Mouse (Mus musculus) cerebellum, postnatal 14 days (tissue): ENCODE measurements at regions not wholly inside any gene's neighbourhood (a gene's known extent, or its start where the extent isn't known, plus 50 kb on each side); places are given as distances from the start of the nearest gene placed in this dataset.

Experiments used
- DNase-seq, 2 experiments: peaks; one replicate each; pipeline ENCODE4 v3.0.0; 2021; ENCODE audit warnings: mixed read lengths in 2 of 2

DNA sequence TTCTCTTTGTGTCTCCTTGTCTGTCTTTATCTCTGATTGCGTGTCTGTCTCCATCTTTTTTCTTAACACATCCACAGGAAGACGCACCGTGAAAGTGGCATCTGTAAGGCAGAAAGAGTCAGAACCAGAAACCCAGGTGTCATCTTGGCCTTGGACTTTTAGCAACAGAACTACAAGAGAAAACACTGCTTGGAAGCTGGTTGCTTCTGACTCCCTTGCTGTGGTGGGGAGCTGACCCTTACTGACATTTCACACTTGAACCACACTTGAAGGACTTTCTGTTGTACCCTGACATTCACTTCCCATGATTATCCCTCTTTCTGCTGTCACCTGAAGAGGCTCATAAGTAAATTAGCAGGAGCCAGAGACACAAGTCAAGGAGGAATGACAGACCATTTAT is 180.6 kb downstream of the Irx2 start:
- no peak for DNase-seq

- DNase-seq, result no peak
Measured at GRCm38 (mm10) chr13:72810626-72811025, 182.0 kb downstream of the Irx2 start.

DNA sequence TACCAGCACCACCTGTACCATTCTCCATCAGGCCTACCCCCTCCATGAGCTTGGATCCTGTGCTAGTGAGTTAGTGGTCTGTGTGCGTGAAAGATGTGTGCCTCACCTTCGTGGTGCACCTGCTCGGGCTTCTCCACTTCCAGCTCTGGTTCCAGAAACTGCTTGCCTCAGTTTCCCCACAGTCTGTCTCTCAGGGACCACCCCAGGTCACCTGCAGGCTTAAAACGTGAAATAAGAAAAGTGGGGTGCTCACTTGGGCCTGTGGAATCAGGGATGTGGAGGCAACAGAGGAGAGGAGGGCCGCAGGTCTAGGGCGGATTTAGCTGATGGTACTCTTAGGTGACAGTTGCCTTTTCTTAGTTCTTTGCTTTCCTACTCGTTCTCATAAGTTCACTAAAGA is 186.0 kb downstream of the Irx2 start:
- no peak for DNase-seq

- DNase-seq, result no peak
Measured at GRCm38 (mm10) chr13:72815236-72815932, 186.8 kb downstream of the Irx2 start.

DNA sequence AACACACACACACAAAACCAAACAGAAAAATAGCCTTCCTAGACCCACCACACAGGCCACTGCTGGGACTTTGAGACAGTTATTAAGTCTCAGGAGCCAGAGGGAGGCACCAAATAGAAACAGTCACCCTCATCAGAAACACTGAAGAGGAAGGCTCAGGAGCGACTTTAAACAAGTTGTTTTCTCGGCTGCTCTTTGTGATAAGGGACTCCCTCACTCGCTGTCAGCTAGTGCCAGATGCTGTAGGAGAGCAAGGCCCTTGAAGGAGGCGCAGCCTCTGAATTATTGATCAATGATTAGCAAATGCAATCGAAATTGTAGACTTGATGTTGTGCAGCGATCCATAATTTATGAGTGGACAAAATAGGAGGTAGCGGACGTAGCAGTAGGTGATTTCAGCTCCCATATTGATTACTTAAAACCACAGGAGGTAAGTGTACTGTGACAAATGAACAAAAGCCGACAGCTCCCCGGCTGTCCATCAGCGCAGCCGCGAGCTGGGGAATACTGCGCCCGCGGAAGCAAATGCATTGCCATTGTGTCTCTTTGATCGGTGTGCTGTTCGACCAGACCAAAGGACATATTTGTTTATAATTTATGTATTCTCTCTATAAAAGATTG is 187.4 kb downstream of the Irx2 start:
- no peak for DNase-seq

DNA sequence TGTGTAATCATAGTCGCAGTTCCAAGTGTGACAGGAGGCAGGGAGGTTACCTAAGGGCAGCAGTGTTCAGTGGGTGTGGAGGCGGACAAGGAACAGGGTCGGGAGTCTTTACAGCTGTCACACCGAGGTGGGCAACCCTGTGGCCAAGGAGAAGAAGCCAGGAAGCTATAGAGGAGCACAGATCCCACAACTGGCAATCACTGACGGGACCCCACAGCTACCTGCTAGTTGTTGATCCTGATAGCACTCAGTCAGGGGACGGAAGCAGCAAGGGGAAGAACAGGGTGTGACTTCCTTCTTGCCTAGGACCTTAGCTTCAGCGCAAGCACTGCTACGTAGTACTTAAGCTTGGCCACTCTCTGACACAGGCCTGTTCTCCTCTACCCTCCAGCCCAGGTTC is 188.2 kb downstream of the Irx2 start:
- DNase-seq, result no peak

GRCm38 (mm10) chr13:72817521-72817920 is 188.9 kb downstream of the Irx2 start:
- no peak for DNase-seq

DNA sequence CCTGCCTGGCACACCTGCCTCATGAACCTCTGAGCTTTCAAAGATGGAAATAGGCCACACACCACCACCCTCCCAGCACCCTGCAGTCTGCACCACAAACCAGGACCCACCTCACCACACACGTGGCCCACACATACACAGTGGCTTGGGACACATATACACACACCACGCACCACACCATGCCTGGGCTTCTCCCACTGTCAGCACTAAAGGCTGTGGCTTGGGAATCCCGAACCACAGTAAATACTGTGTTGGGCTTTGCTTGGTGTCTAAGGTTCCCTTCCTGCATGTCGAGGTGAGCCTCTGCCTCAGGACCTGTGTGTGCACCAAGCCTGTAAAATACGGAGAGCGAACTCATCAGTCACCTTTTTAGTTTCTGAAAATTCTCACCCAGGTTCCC is 189.3 kb downstream of the Irx2 start:
- DNase-seq, result no peak

- DNase-seq, result peak in 1 of 2 experiments; percentile 13
Measured at GRCm38 (mm10) chr13:72826613-72827012, 198.0 kb downstream of the Irx2 start.

DNA sequence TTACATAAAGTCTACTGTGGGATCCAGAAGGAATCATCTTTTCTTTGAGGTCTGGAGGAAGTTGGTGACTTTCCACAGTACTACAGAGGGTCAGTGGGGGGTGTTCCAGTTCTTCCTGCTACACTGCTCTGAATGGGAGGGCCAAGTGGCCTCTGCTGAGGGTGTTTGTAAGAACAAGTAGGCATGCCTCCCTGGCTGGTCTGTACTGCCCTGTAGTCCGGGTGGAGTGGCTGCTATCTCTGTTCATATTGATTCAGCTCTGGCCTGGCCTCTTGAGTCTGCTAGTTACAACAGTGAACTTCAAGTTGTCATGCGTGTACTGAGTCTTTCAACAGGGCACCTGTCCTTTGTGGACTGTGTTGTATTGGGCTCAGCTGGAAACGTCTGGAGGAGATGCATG is 200.7 kb downstream of the Irx2 start:
- DNase-seq, result no peak

- no peak for DNase-seq
Measured at GRCm38 (mm10) chr13:72833326-72833725, 204.7 kb downstream of the Irx2 start.

- no peak for DNase-seq
Measured at GRCm38 (mm10) chr13:72837016-72837415, 208.4 kb downstream of the Irx2 start.

- DNase-seq, result no peak
Measured at GRCm38 (mm10) chr13:72848097-72848496, 219.5 kb downstream of the Irx2 start.

DNA sequence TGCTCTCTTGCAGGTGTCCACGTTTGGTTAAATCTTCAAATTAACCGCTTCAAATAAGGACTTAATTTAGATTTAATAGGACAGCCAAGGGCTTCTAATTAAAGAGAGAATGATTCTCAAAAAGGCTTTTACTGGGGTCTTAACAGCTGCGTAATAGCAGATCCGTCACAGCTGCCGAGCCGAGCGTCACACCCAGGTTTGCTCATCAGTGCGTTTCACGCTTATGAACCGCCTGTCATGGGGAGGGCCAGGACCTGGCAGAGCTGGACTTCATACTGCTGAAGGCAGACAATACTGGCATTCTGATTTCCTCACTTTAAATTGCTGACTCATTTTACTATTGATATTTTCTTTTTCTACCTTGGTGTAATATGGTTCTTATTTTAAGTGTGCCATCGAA is 221.2 kb downstream of the Irx2 start:
- no peak for DNase-seq

- no peak for DNase-seq
Measured at GRCm38 (mm10) chr13:72852896-72853295, 224.3 kb downstream of the Irx2 start.

DNA sequence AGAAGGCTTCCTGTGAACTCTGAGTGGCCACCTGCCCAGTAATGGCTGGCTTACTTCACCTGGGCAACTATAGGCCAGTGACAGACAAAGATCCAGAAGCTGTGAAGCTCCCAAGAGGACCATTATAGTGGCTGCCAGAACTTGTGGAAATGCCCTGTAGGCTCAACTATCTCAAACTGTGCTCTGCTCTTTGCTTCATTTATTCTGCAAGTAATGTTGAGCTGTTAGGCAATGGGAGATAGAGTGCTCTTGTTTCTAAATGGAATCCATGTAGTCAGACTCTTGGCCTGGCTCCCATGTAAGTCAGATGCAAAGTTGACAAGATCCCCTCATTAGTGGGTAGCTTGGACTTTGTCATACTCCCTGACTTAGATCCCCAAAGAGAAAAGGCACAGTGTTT is 247.3 kb downstream of the Irx2 start:
- no peak for DNase-seq

- DNase-seq, result no peak
Measured at GRCm38 (mm10) chr13:72894982-72895381, 266.4 kb downstream of the Irx2 start.

DNA sequence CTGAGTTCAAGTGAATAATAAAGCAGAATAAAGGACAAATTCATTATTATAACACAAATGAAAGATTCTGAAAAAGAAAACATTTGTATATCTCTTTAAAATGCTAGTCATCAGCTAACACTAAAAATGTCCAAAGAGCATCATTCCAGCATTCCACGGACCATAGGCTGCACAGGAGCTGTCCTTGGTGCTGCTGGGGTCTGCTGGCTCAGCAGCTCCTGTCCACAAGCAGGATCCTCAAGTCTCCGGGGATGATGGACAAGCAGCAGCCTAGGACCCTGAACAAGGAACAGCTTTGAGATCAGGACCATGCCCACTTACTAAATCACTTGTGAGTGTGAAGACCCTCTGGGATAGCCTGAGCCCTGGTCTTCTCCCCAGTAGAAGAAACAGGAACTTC is 274.0 kb downstream of the Irx2 start:
- DNase-seq, result no peak

DNA sequence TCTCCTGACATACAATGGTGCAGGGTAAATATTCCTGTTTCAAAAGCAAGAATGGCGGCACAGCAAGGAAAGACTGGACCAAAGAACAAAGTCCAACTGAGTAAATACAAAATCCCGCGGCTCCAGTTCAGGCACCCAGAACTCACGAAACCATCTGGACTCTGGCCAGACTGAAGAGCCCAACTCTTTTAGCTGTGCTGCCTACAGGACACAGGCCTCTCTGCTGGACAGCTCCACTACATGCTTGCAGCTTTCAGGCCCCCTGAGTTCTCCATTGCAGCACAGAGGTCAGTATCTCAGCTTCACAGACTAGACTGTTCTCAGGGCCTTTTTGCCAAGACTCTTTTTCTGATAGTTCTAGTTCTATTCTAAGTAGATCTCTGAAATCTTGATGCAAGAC is 290.3 kb downstream of the Irx2 start:
- no peak for DNase-seq

- no peak for DNase-seq
Measured at GRCm38 (mm10) chr13:72920368-72920767, 291.7 kb downstream of the Irx2 start.

- DNase-seq, result no peak
Measured at GRCm38 (mm10) chr13:72924560-72925135, 296.0 kb downstream of the Irx2 start.

DNA sequence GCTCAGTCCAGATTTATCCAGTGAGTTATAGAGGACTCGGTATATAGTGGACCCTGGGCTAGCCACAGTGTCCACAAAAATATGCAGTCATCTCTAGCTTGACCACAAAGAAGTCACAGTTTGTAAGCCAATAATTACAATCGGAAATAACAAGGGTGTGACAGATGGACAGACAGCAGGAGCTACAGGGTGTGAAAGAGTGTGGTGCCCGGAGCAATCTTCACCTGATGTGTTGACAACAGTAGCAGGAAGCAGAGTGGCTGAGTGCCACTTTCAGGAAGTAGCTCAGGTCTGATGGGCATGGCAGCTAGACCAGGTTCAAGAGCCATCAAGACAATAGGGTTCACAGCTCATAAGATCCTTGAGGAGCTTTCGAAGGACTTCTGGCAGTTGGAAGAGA is 308.6 kb downstream of the Irx2 start:
- peak; percentile 60 to 73 for DNase-seq

DNA sequence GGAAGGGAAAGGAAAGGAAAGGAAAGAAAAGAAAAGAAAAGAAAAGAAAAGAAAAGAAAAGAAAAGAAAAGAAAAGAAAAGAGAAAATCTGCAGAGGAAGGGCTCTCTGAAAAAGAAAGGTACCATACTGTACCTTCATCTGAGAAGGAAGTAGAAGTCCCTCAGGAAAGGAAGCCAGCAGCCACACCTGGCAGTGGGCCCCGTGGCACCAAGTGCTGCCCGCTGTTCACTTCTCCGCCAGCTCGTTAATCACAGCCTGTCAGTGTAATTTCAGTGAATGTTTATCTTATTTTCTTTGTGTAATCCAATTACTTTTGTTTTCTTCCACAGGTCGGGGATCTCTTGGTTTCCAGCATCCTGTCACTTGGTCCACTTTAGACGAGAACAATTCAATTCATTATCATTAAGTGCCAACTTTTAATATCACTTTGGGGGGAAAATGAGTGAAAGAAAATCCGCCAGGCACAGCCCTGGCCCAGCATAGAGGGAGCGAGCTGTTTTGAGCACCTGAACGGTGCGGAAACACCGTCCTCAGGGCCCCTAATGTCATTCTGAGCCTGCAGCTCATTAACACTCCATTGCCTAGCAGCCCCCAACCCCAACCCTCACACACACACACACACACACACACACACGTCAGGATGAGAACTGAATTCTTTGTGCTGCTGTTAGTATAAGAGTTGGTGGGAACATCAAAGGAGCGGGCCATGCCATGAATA is 309.7 kb downstream of the Irx2 start:
- DNase-seq, result peak; percentile 71 to 72
